In genomic region chr15:7103051-7103450, GRCm38 (mm10) we compare ENCODE assay signal across 27 mouse cellular contexts.
"Had no signal": no experiment of that assay in that cellular context is flagged by ENCODE, and none has a peak within 500 bp of the region (broad histone marks: within the 10 kb centered on the region; RNA-seq: fewer than 3 reads in every experiment).

No protein-coding gene starts in this region.

- H3K4me1 ChIP-seq: hindbrain, embryonic 10.5 days; hindbrain, embryonic 12.5 days; limb, embryonic 10.5 days; liver, embryonic 13.5 days; liver, embryonic 15.5 days had no signal

- DNase-seq: gastrocnemius, adult 2 months; gastrocnemius, postnatal 10 days; gastrocnemius, postnatal 25 days; heart, adult 2 months; heart, postnatal 14 days; heart, postnatal 4 days; kidney, adult 18-20 months; kidney, adult 9 months; kidney, postnatal 10 days; kidney, postnatal 25 days; kidney, postnatal 4 days; liver; liver, embryonic 13.5 days had no signal

- H3K36me3 ChIP-seq: heart, embryonic 12.5 days; hindbrain, embryonic 10.5 days; hindbrain, embryonic 12.5 days; intestine, embryonic 15.5 days; limb, embryonic 10.5 days; limb, embryonic 12.5 days; liver, embryonic 13.5 days; liver, embryonic 15.5 days had no signal

- H3K27me3 ChIP-seq: heart, embryonic 12.5 days; hindbrain, embryonic 12.5 days; intestine, embryonic 15.5 days; liver, embryonic 13.5 days; liver, embryonic 15.5 days had no signal

- H3K4me3 ChIP-seq: gastrocnemius, adult 2 months; heart, adult 2 months; heart, embryonic 12.5 days; hindbrain, embryonic 10.5 days; hindbrain, embryonic 12.5 days; intestine, embryonic 15.5 days; layer of hippocampus, adult 2 months; left cerebral cortex, adult 2 months; limb, embryonic 10.5 days; limb, embryonic 12.5 days; liver, embryonic 13.5 days; liver, embryonic 15.5 days had no signal

- H3K9ac ChIP-seq: heart, embryonic 12.5 days; hindbrain, embryonic 12.5 days; hindbrain, embryonic 14.5 days; intestine, embryonic 15.5 days; limb, embryonic 12.5 days; liver, embryonic 13.5 days; liver, embryonic 15.5 days had no signal

- ATAC-seq: hindbrain, embryonic 16.5 days; inflammation-experienced regulatory T-cells, adult 6 months; intestine, embryonic 15.5 days; intestine, postnatal 0 days had no signal

- H3K4me2 ChIP-seq: heart, embryonic 12.5 days; hindbrain, embryonic 12.5 days; hindbrain, embryonic 14.5 days; intestine, embryonic 15.5 days; limb, embryonic 12.5 days; liver, embryonic 11.5 days; liver, embryonic 13.5 days; liver, embryonic 15.5 days had no signal

- H3K27ac ChIP-seq: gastrocnemius, adult 2 months; heart, adult 2 months; hindbrain, embryonic 10.5 days; hindbrain, embryonic 12.5 days; hindbrain, embryonic 14.5 days; intestine, embryonic 15.5 days; layer of hippocampus, adult 2 months; left cerebral cortex, adult 2 months; limb, embryonic 10.5 days; limb, embryonic 12.5 days; liver, embryonic 13.5 days; liver, embryonic 15.5 days had no signal

- H3K9me3 ChIP-seq: heart, embryonic 12.5 days; hindbrain, embryonic 10.5 days; hindbrain, embryonic 12.5 days; intestine, embryonic 15.5 days; limb, embryonic 10.5 days; limb, embryonic 12.5 days; liver, embryonic 13.5 days; liver, embryonic 15.5 days had no signal
